ENCODE assay signal across 8 mouse cellular contexts in genomic region chr3:104674329-104675220, GRCm38 (mm10). TPM values are rescaled to one million over a fixed set of nuclear protein-coding genes. Genes with fewer than 3 reads are reported as not detected.
A peak's percentile ranks its signal among the peaks of the same experiment; 100 is the strongest.
DNase-seq lines count a peak whose midpoint lies in the region; ATAC-seq and TF ChIP-seq lines count a peak whose summit lies in the region.

No protein-coding gene starts in this region.

- ATAC-seq in embryonic facial prominence, embryonic 11.5 days (replicated peaks; ENCODE audit: insufficient number of reproducible peaks, low FRiP score, low TSS enrichment, low read depth) = no peak
- ATAC-seq in limb, embryonic 11.5 days (ENCODE audit: insufficient number of reproducible peaks, low FRiP score, low TSS enrichment, low read depth) = no peak

- H3K9me3 ChIP-seq in embryonic facial prominence, embryonic 11.5 days (replicated peaks; ENCODE audit: control insufficient read depth, low read length) = no peaks in the 10 kb centered on the region
- H3K9me3 ChIP-seq in limb, embryonic 11.5 days (ENCODE audit: control insufficient read depth, low read length) = no peaks in the 10 kb centered on the region

- H3K36me3 ChIP-seq in embryonic facial prominence, embryonic 11.5 days (replicated peaks; ENCODE audit: control insufficient read depth, insufficient read depth, low read depth, low read length) = no peaks in the 10 kb centered on the region
- no peaks in the 10 kb centered on the region for H3K36me3 ChIP-seq in limb, embryonic 11.5 days (ENCODE audit: control insufficient read depth, insufficient read depth, low read length)
- no peaks in the 10 kb centered on the region for H3K36me3 ChIP-seq in myocyte (ENCODE audit: control insufficient read depth, insufficient read depth)

- WGBS in embryonic facial prominence, embryonic 11.5 days = 14% methylated on average over 14 of the region's 14 CpGs
- 10% methylated on average over 14 of the region's 14 CpGs for WGBS in limb, embryonic 11.5 days

- intact Hi-C loops in heart, postnatal 25 days (cut with DNase I) = loop anchor here (1.0 to 2.0 kb wide), 2 partner anchors 30 to 134 kb away; no protein-coding TSS in a partner anchor

- peak overlapping the region; percentile 23 for H3K9ac ChIP-seq in embryonic facial prominence, embryonic 11.5 days (replicated peaks; ENCODE audit: low read length)
- no peak overlapping the region for H3K9ac ChIP-seq in limb, embryonic 11.5 days (ENCODE audit: low read length)

- peak overlapping the region; percentile 29 for H3K4me3 ChIP-seq in embryonic facial prominence, embryonic 11.5 days (ENCODE audit: low read depth, low read length)
- H3K4me3 ChIP-seq in limb, embryonic 11.5 days (ENCODE audit: low read depth, low read length) = peak overlapping the region; percentile 31
- peak overlapping the region; percentile 15 for H3K4me3 ChIP-seq in myocyte

- no peak overlapping the region for H3ac ChIP-seq in myocyte (ENCODE audit: control insufficient read depth, insufficient read length)

- peak overlapping the region; percentile 67 for H3K4me2 ChIP-seq in embryonic facial prominence, embryonic 11.5 days (ENCODE audit: low read depth, low read length)
- H3K4me2 ChIP-seq in limb, embryonic 11.5 days (ENCODE audit: low read depth, severe bottlenecking) = peak overlapping the region; percentile 74
- H3K4me2 ChIP-seq in myocyte (ENCODE audit: low read depth) = peak overlapping the region; percentile 96

- peak; percentile 50 to 77 for DNase-seq in spleen, postnatal 4 days (ENCODE audit: low spot score in 2 of 2)
- DNase-seq in spleen, adult 18-20 months = no peak
- peak; percentile 21 for DNase-seq in embryonic facial prominence, embryonic 11.5 days (ENCODE audit: low spot score)
- DNase-seq in heart, postnatal 25 days (ENCODE audit: low spot score) = peak; percentile 31
- peak; percentile 34 for DNase-seq in limb, embryonic 11.5 days (ENCODE audit: low spot score)
- no peak for DNase-seq in left cerebral cortex, adult 8-10 months (ENCODE audit: low spot score in 2 of 2)
- no peak for DNase-seq in spleen, adult 12 weeks (ENCODE audit: low spot score)

- H3K27me3 ChIP-seq in embryonic facial prominence, embryonic 11.5 days (ENCODE audit: control insufficient read depth, insufficient read depth, low read length) = no peaks in the 10 kb centered on the region
- no peaks in the 10 kb centered on the region for H3K27me3 ChIP-seq in limb, embryonic 11.5 days (ENCODE audit: control insufficient read depth, insufficient read depth, low read length)
- H3K27me3 ChIP-seq in myocyte (ENCODE audit: control insufficient read depth, insufficient read depth, insufficient read length) = no peaks in the 10 kb centered on the region

- peaks cover 6% of the 10 kb centered on the region; the same call in 1 of the 2 replicates for H3K4me1 ChIP-seq in embryonic facial prominence, embryonic 11.5 days (ENCODE audit: control insufficient read depth, insufficient read depth, low read length)
- H3K4me1 ChIP-seq in limb, embryonic 11.5 days (ENCODE audit: control insufficient read depth, insufficient read depth, low read length) = peaks cover 13% of the 10 kb centered on the region; the same call in 1 of the 2 replicates

- TF ChIP-seq POLR2A in myocyte (IDR thresholded peaks at IDR 0.05; ENCODE audit: insufficient read length, low read depth) = peak; percentile 15

- no peaks in the 10 kb centered on the region for H3K79me2 ChIP-seq in myocyte (ENCODE audit: control insufficient read depth, insufficient read depth)

- no peak overlapping the region for H3K27ac ChIP-seq in embryonic facial prominence, embryonic 11.5 days (replicated peaks; ENCODE audit: low read depth, low read length)
- H3K27ac ChIP-seq in limb, embryonic 11.5 days (replicated peaks; ENCODE audit: low read depth, low read length) = no peak overlapping the region

TF ChIP-seq in myocyte, 11 proteins besides CTCF, POLR2A, EP300 and RAD21:
- TF ChIP-seq E2F4 (IDR thresholded peaks at IDR 0.05; ENCODE audit: insufficient read depth) (no peak), MYOG (IDR thresholded peaks at IDR 0.05; ENCODE audit: control insufficient read depth in 1 of 3, insufficient read depth in 1 of 3, insufficient read length in 2 of 3, low read depth in 2 of 3) (peak in 1 of 3 experiments; percentile 52), MYOD1 (IDR thresholded peaks at IDR 0.05; ENCODE audit: control insufficient read depth in 1 of 3, insufficient read length in 2 of 3, low read depth in 2 of 3) (peak in 1 of 3 experiments; percentile 36)
TF ChIP-seq in myocyte: peak in this region for 2.

RNA-seq across cellular contexts. Expression of gene Slc16a1, which starts 36.1 kb away (rescaled TPM):
- 45.9 and 46.6 TPM in 2 replicates for polyA plus RNA-seq in embryonic facial prominence, embryonic 11.5 days (2014; fragmentation: Nextera tagmentation; extraction: Ambion mirVana)
- total RNA-seq in heart, postnatal 25 days (2021) = 100 to 1,000 TPM; 166 to 175 TPM
- 49.1 and 55.6 TPM in 2 replicates for polyA plus RNA-seq in limb, embryonic 11.5 days (2014; fragmentation: Nextera tagmentation; extraction: Ambion mirVana)
- polyA plus RNA-seq in myocyte (2012; fragmentation: generic; extraction: Trizol) = 24.7 TPM
- total RNA-seq in left cerebral cortex, adult 8-10 months (2022) = 10 to 100 TPM; 19.6 to 26.0 (median 21.9) TPM

Comparison
In these comparisons a context has a peak if more than half of its experiments do, and no peak if none do; other contexts are left out.
1. DNase-seq: peak in spleen, postnatal 4 days (2 of 2), embryonic facial prominence, embryonic 11.5 days (single experiment), heart, postnatal 25 days (single experiment) and limb, embryonic 11.5 days (single experiment); none in spleen, adult 18-20 months (0 of 2), left cerebral cortex, adult 8-10 months (0 of 2) and spleen, adult 12 weeks (single experiment).
2. Peak in every context shown above with its lines, with median percentiles within 50 percentile points of each other: H3K4me2 ChIP-seq and H3K4me3 ChIP-seq.